Mouse (Mus musculus) spleen, adult 2 months (tissue): ENCODE results near the gene Gm21860.
"Not testable (repeated sequence)": the region's sequence is repeated elsewhere in the genome, so short reads cannot be mapped to it uniquely, and the experiment has no call there.

Source experiments
- CTCF ChIP-seq: fragments of 200-500 bp; IDR thresholded peaks from 2 replicates; pipeline ENCODE4 v1.5.1; 2011; ENCODE audit warnings: mild to moderate bottlenecking, inconsistent platforms; ENCODE audit not compliant: insufficient read depth, insufficient read length, insufficient replicate concordance; ENCODE audit errors: extremely low read depth
- POLR2A ChIP-seq: fragments of 200-500 bp; IDR thresholded peaks from 2 replicates; pipeline ENCODE4 v1.6.1; 2011; ENCODE audit warnings: low read depth, low read length, inconsistent platforms

DNA sequence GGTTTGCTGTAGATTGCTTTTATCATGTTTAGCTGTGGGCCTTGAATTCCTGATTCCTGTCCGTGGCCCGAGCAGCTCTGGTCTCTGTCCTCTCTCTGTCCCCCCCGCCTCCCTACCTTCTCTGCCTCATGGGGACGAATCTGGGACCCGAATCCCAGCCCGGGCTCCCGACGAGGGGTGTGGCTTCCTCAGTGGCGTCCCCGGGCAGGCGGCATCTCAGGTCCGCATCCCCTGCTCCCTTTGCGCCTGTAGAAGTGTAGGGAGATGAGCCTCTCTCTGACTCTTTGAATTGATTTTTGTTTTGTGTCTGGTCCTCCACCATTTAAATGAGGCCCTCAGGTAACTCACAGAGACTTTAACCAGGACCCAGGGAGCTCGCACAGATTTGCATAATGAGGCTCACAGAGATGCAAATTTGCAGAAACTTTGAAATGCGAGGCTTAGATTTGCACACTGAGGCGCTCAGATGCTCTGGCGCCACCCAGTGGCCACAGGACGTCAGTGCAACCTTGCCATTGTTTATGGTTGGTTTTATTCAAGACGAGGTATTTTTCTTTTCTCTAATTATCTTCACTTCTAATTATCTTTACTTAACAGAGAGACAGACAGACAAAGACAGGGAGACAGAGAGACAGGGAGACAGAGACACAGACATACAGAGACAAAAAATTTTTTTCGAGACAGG lies 23.6 kb downstream of the Gm21860 start:
- TF ChIP-seq CTCF, POLR2A: not testable (repeated sequence)
